Mouse (Mus musculus) layer of hippocampus, adult 8-10 months (tissue): Measurements from ENCODE around the gene Gm17606. TPM values are rescaled to one million over a fixed set of nuclear protein-coding genes. Genes with fewer than 3 reads are reported as not detected.

Experiments
- DNase-seq, 2 experiments: peaks; one replicate each; pipeline ENCODE4 v3.0.0; 2022; ENCODE audit warnings: low spot score in 2 of 2
- microRNA-seq, 2 experiments: library from miRNA; unstranded; fragments of <30 nt; microRNA quantifications; one replicate each; pipeline ENCODE4 v1.2.0; 2022
- total RNA-seq, 4 experiments: library from RNA; stranded (reverse); gene quantifications; 2 replicates each; pipeline ENCODE4 v1.2.4; 2022

Gene Gm17606
- total RNA-seq, 4 experiments from 2014 or later: not detected

GRCm38 (mm10) chr14:54660009-54660408, 19.3 kb downstream of the Gm17606 start:
- DNase-seq: no peak

- DNase-seq: no peak
Measured at GRCm38 (mm10) chr14:54664477-54665222, 23.9 kb downstream of the Gm17606 start.

- DNase-seq: no peak
Measured at GRCm38 (mm10) chr14:54669381-54669780, 28.6 kb downstream of the Gm17606 start.

- no peak for DNase-seq
Measured at GRCm38 (mm10) chr14:54674317-54674716, 33.6 kb downstream of the Gm17606 start.

GRCm38 (mm10) chr14:54676290-54676689, 35.5 kb downstream of the Gm17606 start:
- no peak for DNase-seq

GRCm38 (mm10) chr14:54678657-54679304, 38.0 kb downstream of the Gm17606 start:
- no peak for DNase-seq

- no peak for DNase-seq
Measured at GRCm38 (mm10) chr14:54682396-54682795, 41.6 kb downstream of the Gm17606 start.

GRCm38 (mm10) chr14:54685471-54685870, 44.7 kb downstream of the Gm17606 start:
- DNase-seq: no peak

GRCm38 (mm10) chr14:54686063-54686521, 45.3 kb downstream of the Gm17606 start, which contains the start of gene 1700123O20Rik:
1700123O20Rik (plus strand) TSS chr14:54686216.
- DNase-seq: peak in 1 of 2 experiments; percentile 77

- peak; percentile 100 for DNase-seq
Measured at GRCm38 (mm10) chr14:54686522-54687143, 45.9 kb downstream of the Gm17606 start, which contains the start of gene Acin1. Acin1 (minus strand) TSS chr14:54686931.

GRCm38 (mm10) chr14:54687251-54687650, 46.5 kb downstream of the Gm17606 start:
- no peak for DNase-seq

GRCm38 (mm10) chr14:54695042-54695441, 54.3 kb downstream of the Gm17606 start:
- no peak for DNase-seq

- DNase-seq: no peak
Measured at GRCm38 (mm10) chr14:54696752-54697151, 56.0 kb downstream of the Gm17606 start.

Small RNA genes within 50 kb of the gene (microRNA-seq; reads per million reads assigned to microRNA genes)
- 0 reads per million in 2 experiments for gene Mir686
- gene Mir6948: 0 to 0.32 reads per million in 2 experiments

Other genes starting within 250 kb of the Gm17606 start
- gene Slc7a7, start 223.2 kb upstream of the Gm17606 start, total RNA-seq: 1 to 10 TPM; 2.0 to 6.5 (median 3.3) TPM
- gene Mrpl52, start 214.0 kb upstream of the Gm17606 start, total RNA-seq: 100 to 1,000 TPM in 2 of 4 experiments, 10 to 100 TPM in 2; 88.3 to 116 (median 96.6) TPM
- gene Mmp14, start 209.3 kb upstream of the Gm17606 start, total RNA-seq: 10 to 100 TPM; 10.3 to 16.0 (median 13.4) TPM
- 10 to 100 TPM; 32.0 to 44.8 (median 36.7) TPM for gene Lrp10, start 176.8 kb upstream of the Gm17606 start, total RNA-seq
- 10 to 100 TPM; 15.7 to 25.1 (median 18.7) TPM for gene Rem2, start 164.9 kb upstream of the Gm17606 start, total RNA-seq
- 10 to 100 TPM; 47.0 to 58.2 (median 51.9) TPM for gene Prmt5, start 123.4 kb upstream of the Gm17606 start, total RNA-seq
- gene Haus4, start 86.3 kb upstream of the Gm17606 start, total RNA-seq: 1 to 10 TPM; 3.6 to 9.7 (median 4.9) TPM
- gene Ajuba, start 63.4 kb upstream of the Gm17606 start, total RNA-seq: 1 to 10 TPM; 1.3 to 2.7 (median 1.9) TPM
- gene 4931414P19Rik, start 35.0 kb upstream of the Gm17606 start, total RNA-seq: 1 to 10 TPM; 4.4 to 7.8 (median 6.1) TPM
- gene Psmb5, start 22.9 kb upstream of the Gm17606 start, total RNA-seq: 100 to 1,000 TPM; 179 to 205 (median 193) TPM
- under 1 TPM in 3 of 4 experiments, not detected in 1; 0.14 to 0.51 (median 0.23) TPM for gene Psmb11, start 19.5 kb upstream of the Gm17606 start, total RNA-seq
- 10 to 100 TPM; 16.0 to 24.1 (median 20.7) TPM for gene Cdh24, start 412 bp downstream of the Gm17606 start, total RNA-seq
- 10 to 100 TPM; 17.9 to 27.8 (median 23.7) TPM for gene 1700123O20Rik, start 45.3 kb downstream of the Gm17606 start, total RNA-seq
- 100 to 1,000 TPM; 190 to 255 (median 232) TPM for gene Acin1, start 46.0 kb downstream of the Gm17606 start, total RNA-seq
- gene Gm29776, start 57.9 kb downstream of the Gm17606 start, total RNA-seq: under 1 TPM in 1 of 4 experiments, not detected in 3; 0.18 TPM
- gene Cebpe, start 71.2 kb downstream of the Gm17606 start, total RNA-seq: not detected
- gene Slc7a8, start 141.0 kb downstream of the Gm17606 start, total RNA-seq: 10 to 100 TPM; 49.8 to 67.2 (median 58.5) TPM
- gene Rnf212b, start 173.2 kb downstream of the Gm17606 start, total RNA-seq: not detected
- gene Homez, start 230.0 kb downstream of the Gm17606 start, total RNA-seq: 10 to 100 TPM; 20.3 to 33.2 (median 26.2) TPM
- 10 to 100 TPM; 18.2 to 23.0 (median 22.2) TPM for gene Ppp1r3e, start 236.6 kb downstream of the Gm17606 start, total RNA-seq
- gene Bcl2l2, start 242.4 kb downstream of the Gm17606 start, total RNA-seq: 100 to 1,000 TPM; 117 to 125 (median 121) TPM
- gene Gm20521, start 242.5 kb downstream of the Gm17606 start, total RNA-seq: 10 to 100 TPM in 1 of 4 experiments, not detected in 3; 25.6 TPM